ENCODE assay signal across 8 mouse cellular contexts in genomic region chr2:160451057-160451456, GRCm38 (mm10).
A peak's percentile ranks its signal among the peaks of the same experiment; 100 is the strongest.
DNase-seq lines count a peak whose midpoint lies in the region; ATAC-seq and TF ChIP-seq lines count a peak whose summit lies in the region.

No protein-coding gene starts in this region.

- TF ChIP-seq CTCF in gastrocnemius, adult 2 months (IDR thresholded peaks at IDR 0.05), result no peak
- no peak for TF ChIP-seq CTCF in liver, postnatal 0 days (IDR thresholded peaks at IDR 0.05; ENCODE audit: low read depth)

- 5% methylated on average over 8 of the region's 8 CpGs for WGBS in hindbrain, embryonic 10.5 days
- WGBS in liver, postnatal 0 days (ENCODE audit: insufficient replicate concordance), result 18% methylated on average over 8 of the region's 8 CpGs

- H3K9ac ChIP-seq in liver, postnatal 0 days (replicated peaks), result no peak overlapping the region

- H3K36me3 ChIP-seq in hindbrain, embryonic 10.5 days, result no peaks in the 10 kb centered on the region
- no peaks in the 10 kb centered on the region for H3K36me3 ChIP-seq in liver, postnatal 0 days (replicated peaks; ENCODE audit: insufficient read depth, low read length)

- intact Hi-C loops in gastrocnemius, adult 2 months (cut with DNase I), result no loop called here

- ATAC-seq in liver, postnatal 0 days, result no peak

- peak overlapping the region; percentile 66 for H3K27ac ChIP-seq in gastrocnemius, adult 2 months
- peak overlapping the region; percentile 89 for H3K27ac ChIP-seq in hindbrain, embryonic 10.5 days
- H3K27ac ChIP-seq in liver, postnatal 0 days (ENCODE audit: low read depth), result no peak overlapping the region

- peaks cover 42% of the 10 kb centered on the region for H3K4me1 ChIP-seq in hindbrain, embryonic 10.5 days (replicated peaks)
- H3K4me1 ChIP-seq in liver, postnatal 0 days (ENCODE audit: insufficient read depth), result 0 out of 2 replicates have a peak, but pooled peaks cover 6% of the 10 kb centered on the region

- peak; percentile 19 for DNase-seq in gastrocnemius, adult 2 months
- no peak for DNase-seq in gastrocnemius, postnatal 10 days
- DNase-seq in ES-CJ7 (ENCODE audit: low read depth, low spot score), result peak; percentile 8
- no peak for DNase-seq in hindbrain, embryonic 10.5 days (ENCODE audit: low spot score)
- no peak for DNase-seq in liver, postnatal 0 days
- DNase-seq in ovary, postnatal 36 days (ENCODE audit: low spot score), result no peak
- no peak for DNase-seq in cerebellum, postnatal 36 days
- no peak for DNase-seq in embryo, embryonic 9.5 days (ENCODE audit: extremely low spot score)

- peaks cover 13% of the 10 kb centered on the region; the same call in 1 of the 2 replicates for H3K27me3 ChIP-seq in hindbrain, embryonic 10.5 days (ENCODE audit: insufficient read depth, poor library complexity, severe bottlenecking)
- H3K27me3 ChIP-seq in liver, postnatal 0 days (ENCODE audit: insufficient read depth, low read length), result no peaks in the 10 kb centered on the region

- H3K4me2 ChIP-seq in liver, postnatal 0 days (ENCODE audit: low read depth, low read length), result peak overlapping the region; percentile 53

- no peak for TF ChIP-seq EP300 in liver, postnatal 0 days (IDR thresholded peaks at IDR 0.05; ENCODE audit: low read depth)

- H3K4me3 ChIP-seq in gastrocnemius, adult 2 months, result peak overlapping the region; percentile 68
- peak overlapping the region; percentile 53 for H3K4me3 ChIP-seq in hindbrain, embryonic 10.5 days
- no peak overlapping the region for H3K4me3 ChIP-seq in liver, postnatal 0 days (ENCODE audit: low read depth, low read length)

- H3K9me3 ChIP-seq in hindbrain, embryonic 10.5 days, result no peaks in the 10 kb centered on the region
- no peaks in the 10 kb centered on the region for H3K9me3 ChIP-seq in liver, postnatal 0 days (ENCODE audit: low read length)

Comparison
In these comparisons a context has a peak if more than half of its experiments do, and no peak if none do; other contexts are left out.
1. DNase-seq: peak in gastrocnemius, adult 2 months (single experiment) and ES-CJ7 (single experiment); none in gastrocnemius, postnatal 10 days (single experiment), hindbrain, embryonic 10.5 days (single experiment), liver, postnatal 0 days (single experiment), ovary, postnatal 36 days (single experiment), cerebellum, postnatal 36 days (0 of 2) and embryo, embryonic 9.5 days (single experiment).